Mouse (Mus musculus): ENCODE results near the gene Cnot2. TPM values are rescaled to one million over a fixed set of nuclear protein-coding genes. Genes with fewer than 3 reads are reported as not detected.
"Not testable (repeated sequence)": the region's sequence is repeated elsewhere in the genome, so short reads cannot be mapped to it uniquely, and the experiment has no call there.

Gene Cnot2
- polyA plus RNA-seq (2015; fragmentation: Nextera tagmentation; extraction: Ambion mirVana), result 76.4 and 88.1 TPM in 2 replicates

- peak within 1 kb of the TSS; percentile 97 for H3K27ac ChIP-seq
- H3K4me1 ChIP-seq (replicated peaks), result no peaks in the 10 kb centered on the region; the same call in 1 of the 2 replicates
- H3K4me2 ChIP-seq (replicated peaks), result peak within 1 kb of the TSS; percentile 64
- peak; percentile 94 for ATAC-seq
- no peaks in the 10 kb centered on the region for H3K27me3 ChIP-seq (replicated peaks)
- peaks cover 5% of the 10 kb centered on the region; the same call in 1 of the 2 replicates for H3K36me3 ChIP-seq
- under 1% methylated on average over 47 of the region's 47 CpGs for WGBS
- H3K9me3 ChIP-seq, result no peaks in the 10 kb centered on the region
- peak within 1 kb of the TSS; percentile 97 for H3K4me3 ChIP-seq (replicated peaks)
- H3K9ac ChIP-seq, result peak within 1 kb of the TSS; percentile 90
Measured at GRCm38 (mm10) chr10:116581369-116581718, at the start of gene Cnot2. TSS of gene Cnot2 (minus strand) at chr10:116581511.

- H3K36me3 ChIP-seq, result no peaks in the 10 kb centered on the region
- no peak overlapping the region for H3K9ac ChIP-seq
- 72% methylated on average over 5 of the region's 5 CpGs for WGBS
- ATAC-seq, result no peak
- H3K4me3 ChIP-seq (replicated peaks), result no peak overlapping the region
- no peaks in the 10 kb centered on the region for H3K27me3 ChIP-seq (replicated peaks)
- no peak overlapping the region for H3K4me2 ChIP-seq (replicated peaks)
- no peaks in the 10 kb centered on the region for H3K9me3 ChIP-seq
- H3K4me1 ChIP-seq (replicated peaks), result no peaks in the 10 kb centered on the region
- no peak overlapping the region for H3K27ac ChIP-seq
Measured at GRCm38 (mm10) chr10:116628926-116629325, 47.6 kb upstream of the Cnot2 start.

- H3K4me3 ChIP-seq (replicated peaks), result no peak overlapping the region
- no peak overlapping the region for H3K9ac ChIP-seq
- no peaks in the 10 kb centered on the region for H3K36me3 ChIP-seq
- H3K4me2 ChIP-seq (replicated peaks), result no peak overlapping the region
- WGBS, result 87% methylated on average over 1 of the region's 1 CpGs
- H3K27ac ChIP-seq, result no peak overlapping the region
- no peaks in the 10 kb centered on the region for H3K4me1 ChIP-seq (replicated peaks)
- no peaks in the 10 kb centered on the region for H3K9me3 ChIP-seq
- ATAC-seq, result no peak
- H3K27me3 ChIP-seq (replicated peaks), result no peaks in the 10 kb centered on the region
Measured at GRCm38 (mm10) chr10:116626009-116626408, 44.7 kb upstream of the Cnot2 start.

GRCm38 (mm10) chr10:116613250-116613649, 31.9 kb upstream of the Cnot2 start:
- H3K27ac ChIP-seq; ATAC-seq; H3K27me3 ChIP-seq (replicated peaks); H3K4me3 ChIP-seq (replicated peaks); H3K9ac ChIP-seq; H3K4me2 ChIP-seq (replicated peaks); H3K36me3 ChIP-seq; H3K4me1 ChIP-seq (replicated peaks); H3K9me3 ChIP-seq: not testable (repeated sequence)
- WGBS, result 94% methylated on average over 9 of the region's 10 CpGs

- no peaks in the 10 kb centered on the region for H3K36me3 ChIP-seq
- no peak overlapping the region for H3K4me3 ChIP-seq (replicated peaks)
- ATAC-seq, result no peak
- no peak overlapping the region for H3K4me2 ChIP-seq (replicated peaks)
- H3K9me3 ChIP-seq, result no peaks in the 10 kb centered on the region
- no peak overlapping the region for H3K27ac ChIP-seq
- no peak overlapping the region for H3K9ac ChIP-seq
- no peaks in the 10 kb centered on the region for H3K4me1 ChIP-seq (replicated peaks)
- WGBS, result 93% methylated on average over 4 of the region's 4 CpGs
- H3K27me3 ChIP-seq (replicated peaks), result no peaks in the 10 kb centered on the region
Measured at GRCm38 (mm10) chr10:116604905-116605162, 23.5 kb upstream of the Cnot2 start.

GRCm38 (mm10) chr10:116604081-116604904, 23.0 kb upstream of the Cnot2 start:
- Histone ChIP-seq H3K36me3 (no peaks in the 10 kb centered on the region), H3K9me3 (no peaks in the 10 kb centered on the region), H3K9ac (no peak overlapping the region), H3K27me3 (replicated peaks) (no peaks in the 10 kb centered on the region), H3K27ac (no peak overlapping the region), H3K4me3 (replicated peaks) (no peak overlapping the region), H3K4me1 (replicated peaks) (no peaks in the 10 kb centered on the region), H3K4me2 (replicated peaks) (no peak overlapping the region)
- WGBS, result 80% methylated on average over 6 of the region's 6 CpGs
- no peak for ATAC-seq

GRCm38 (mm10) chr10:116599056-116599850, 17.9 kb upstream of the Cnot2 start:
- H3K36me3 ChIP-seq, result no peaks in the 10 kb centered on the region
- H3K27me3 ChIP-seq (replicated peaks), result no peaks in the 10 kb centered on the region
- H3K4me3 ChIP-seq (replicated peaks), result no peak overlapping the region
- H3K4me2 ChIP-seq (replicated peaks), result no peak overlapping the region
- 83% methylated on average over 14 of the region's 14 CpGs for WGBS
- no peak overlapping the region for H3K27ac ChIP-seq
- no peaks in the 10 kb centered on the region for H3K4me1 ChIP-seq (replicated peaks)
- no peak for ATAC-seq
- H3K9ac ChIP-seq, result no peak overlapping the region
- H3K9me3 ChIP-seq, result no peaks in the 10 kb centered on the region

- H3K36me3 ChIP-seq, result peaks cover 5% of the 10 kb centered on the region; the same call in 1 of the 2 replicates
- no peak overlapping the region for H3K27ac ChIP-seq
- ATAC-seq, result no peak
- H3K4me2 ChIP-seq (replicated peaks), result peak overlapping the region; percentile 64
- H3K4me1 ChIP-seq (replicated peaks), result no peaks in the 10 kb centered on the region; the same call in 1 of the 2 replicates
- H3K9me3 ChIP-seq, result no peaks in the 10 kb centered on the region
- no peak overlapping the region for H3K4me3 ChIP-seq (replicated peaks)
- WGBS, result 27% methylated on average over 6 of the region's 6 CpGs
- no peaks in the 10 kb centered on the region for H3K27me3 ChIP-seq (replicated peaks)
- H3K9ac ChIP-seq, result no peak overlapping the region
Measured at GRCm38 (mm10) chr10:116582738-116583137, 1.4 kb upstream of the Cnot2 start.

GRCm38 (mm10) chr10:116581719-116582481, 589 bp upstream of the Cnot2 start:
- Histone ChIP-seq H3K27ac (peak overlapping the region; percentile 97), H3K36me3 (peaks cover 5% of the 10 kb centered on the region; the same call in 1 of the 2 replicates), H3K9me3 (no peaks in the 10 kb centered on the region), H3K4me2 (replicated peaks) (peak overlapping the region; percentile 64), H3K4me3 (replicated peaks) (peak overlapping the region; percentile 97), H3K9ac (peak overlapping the region; percentile 90), H3K27me3 (replicated peaks) (no peaks in the 10 kb centered on the region), H3K4me1 (replicated peaks) (no peaks in the 10 kb centered on the region; the same call in 1 of the 2 replicates)
- peak; percentile 87 for ATAC-seq
- under 1% methylated on average over 62 of the region's 67 CpGs for WGBS

GRCm38 (mm10) chr10:116580591-116581358, 536 bp downstream of the Cnot2 start:
- no peaks in the 10 kb centered on the region for H3K9me3 ChIP-seq
- H3K9ac ChIP-seq, result peak overlapping the region; percentile 90
- peak; percentile 84 for ATAC-seq
- H3K4me3 ChIP-seq (replicated peaks), result peak overlapping the region; percentile 97
- peak overlapping the region; percentile 64 for H3K4me2 ChIP-seq (replicated peaks)
- peaks cover 5% of the 10 kb centered on the region; the same call in 1 of the 2 replicates for H3K36me3 ChIP-seq
- under 1% methylated on average over 42 of the region's 71 CpGs for WGBS
- no peaks in the 10 kb centered on the region for H3K27me3 ChIP-seq (replicated peaks)
- no peaks in the 10 kb centered on the region; the same call in 1 of the 2 replicates for H3K4me1 ChIP-seq (replicated peaks)
- peak overlapping the region; percentile 97 for H3K27ac ChIP-seq

- Histone ChIP-seq H3K9me3 (no peaks in the 10 kb centered on the region), H3K27me3 (replicated peaks) (no peaks in the 10 kb centered on the region), H3K27ac (no peak overlapping the region), H3K4me1 (replicated peaks) (no peaks in the 10 kb centered on the region; the same call in 1 of the 2 replicates), H3K36me3 (peaks cover under 1% of the 10 kb centered on the region; the same call in 1 of the 2 replicates), H3K4me3 (replicated peaks) (no peak overlapping the region), H3K4me2 (replicated peaks) (peak overlapping the region; percentile 63), H3K9ac (no peak overlapping the region)
- no peak for ATAC-seq
Measured at GRCm38 (mm10) chr10:116579478-116579877, 1.8 kb downstream of the Cnot2 start.

Measured in intestine, embryonic 15.5 days (tissue).